Mouse (Mus musculus) E14TG2a.4 (cell line): ENCODE data around the gene Pik3r2.

Experiments used
- H3K27me3 ChIP-seq: 2 replicates; pipeline ENCODE4 v1.6.1; 2014; ENCODE audit warnings: low read length, control low read depth; ENCODE audit not compliant: insufficient read depth
- H3K36me3 ChIP-seq: 2 replicates; pipeline ENCODE4 v1.6.1; 2014; ENCODE audit warnings: low read length, control low read depth; ENCODE audit not compliant: insufficient read depth
- H3K4me1 ChIP-seq: replicated peaks from 2 replicates; pipeline ENCODE4 v1.6.1; 2014; ENCODE audit warnings: low read depth, low read length, control low read depth
- H3K4me3 ChIP-seq: replicated peaks from 2 replicates; pipeline ENCODE4 v1.5.1; 2014; ENCODE audit warnings: mild to moderate bottlenecking, low read length
- H3K9me3 ChIP-seq: 2 replicates; pipeline ENCODE4 v1.6.1; 2014; ENCODE audit warnings: low read length, control low read depth
- CTCF ChIP-seq: conservative IDR thresholded peaks from 2 replicates; pipeline ENCODE4 v1.5.1; 2014; ENCODE audit warnings: low read length
- NANOG ChIP-seq: IDR thresholded peaks from 2 replicates; pipeline ENCODE4 v1.6.1; 2014; ENCODE audit warnings: borderline replicate concordance, low read length, mixed read lengths
- POU5F1 ChIP-seq: IDR thresholded peaks from 2 replicates; pipeline ENCODE4 v1.6.1; 2014; ENCODE audit warnings: low read length, borderline replicate concordance

Gene Pik3r2

GRCm38 (mm10) chr8:70753151-70753550 lies 23.4 kb downstream of the Pik3r2 start:
- H3K4me3 ChIP-seq = peak overlapping the region; percentile 69
- H3K27me3 ChIP-seq = peaks cover 21% of the 10 kb centered on the region
- TF ChIP-seq CTCF (no peak), NANOG (no peak), POU5F1 (no peak)
- no peaks in the 10 kb centered on the region for H3K9me3 ChIP-seq
- H3K4me1 ChIP-seq = peaks cover 62% of the 10 kb centered on the region
- H3K36me3 ChIP-seq = peaks cover 23% of the 10 kb centered on the region

- TF ChIP-seq POU5F1 (no peak), CTCF (peak; percentile 78), NANOG (no peak)
- Histone ChIP-seq H3K27me3 (peaks cover 31% of the 10 kb centered on the region), H3K36me3 (peaks cover 13% of the 10 kb centered on the region), H3K9me3 (no peaks in the 10 kb centered on the region), H3K4me1 (peaks cover 64% of the 10 kb centered on the region), H3K4me3 (peak overlapping the region; percentile 69; the same call in 1 of the 2 replicates)
Observed at GRCm38 (mm10) chr8:70752000-70752764, 24.3 kb downstream of the Pik3r2 start.

- H3K4me3 ChIP-seq = no peak overlapping the region
- H3K9me3 ChIP-seq = no peaks in the 10 kb centered on the region
- TF ChIP-seq POU5F1 (no peak), CTCF (no peak), NANOG (no peak)
- no peaks in the 10 kb centered on the region for H3K36me3 ChIP-seq
- peaks cover 68% of the 10 kb centered on the region for H3K4me1 ChIP-seq
- H3K27me3 ChIP-seq = peaks cover 50% of the 10 kb centered on the region
Observed at GRCm38 (mm10) chr8:70750128-70750680, 26.3 kb downstream of the Pik3r2 start.

- Histone ChIP-seq H3K27me3 (peaks cover 57% of the 10 kb centered on the region), H3K4me1 (peaks cover 73% of the 10 kb centered on the region), H3K9me3 (no peaks in the 10 kb centered on the region), H3K36me3 (no peaks in the 10 kb centered on the region), H3K4me3 (peak overlapping the region; percentile 50)
- TF ChIP-seq CTCF (no peak), POU5F1 (no peak), NANOG (no peak)
Observed at GRCm38 (mm10) chr8:70749097-70749674, 27.3 kb downstream of the Pik3r2 start.

- Histone ChIP-seq H3K4me3 (peak overlapping the region; percentile 50), H3K36me3 (no peaks in the 10 kb centered on the region), H3K4me1 (peaks cover 73% of the 10 kb centered on the region), H3K9me3 (no peaks in the 10 kb centered on the region), H3K27me3 (peaks cover 65% of the 10 kb centered on the region)
- no peak for TF ChIP-seq POU5F1
- no peak for TF ChIP-seq NANOG
Observed at GRCm38 (mm10) chr8:70748246-70749096, 28.0 kb downstream of the Pik3r2 start.

GRCm38 (mm10) chr8:70747211-70747890 lies 29.2 kb downstream of the Pik3r2 start:
- TF ChIP-seq POU5F1 = no peak
- no peak for TF ChIP-seq CTCF
- no peak for TF ChIP-seq NANOG
- no peaks in the 10 kb centered on the region for H3K9me3 ChIP-seq
- peaks cover 73% of the 10 kb centered on the region for H3K4me1 ChIP-seq
- peak overlapping the region; percentile 46 for H3K4me3 ChIP-seq
- no peaks in the 10 kb centered on the region for H3K36me3 ChIP-seq
- peaks cover 76% of the 10 kb centered on the region for H3K27me3 ChIP-seq

- Histone ChIP-seq H3K9me3 (no peaks in the 10 kb centered on the region), H3K4me3 (no peak overlapping the region), H3K36me3 (no peaks in the 10 kb centered on the region), H3K27me3 (peaks cover 83% of the 10 kb centered on the region), H3K4me1 (peaks cover 76% of the 10 kb centered on the region)
- TF ChIP-seq NANOG = no peak
- TF ChIP-seq CTCF = no peak
Observed at GRCm38 (mm10) chr8:70746676-70747075, 29.8 kb downstream of the Pik3r2 start.

- H3K27me3 ChIP-seq = peaks cover 90% of the 10 kb centered on the region
- TF ChIP-seq CTCF = no peak
- TF ChIP-seq POU5F1 = no peak
- TF ChIP-seq NANOG = no peak
Observed at GRCm38 (mm10) chr8:70745691-70746220, 30.8 kb downstream of the Pik3r2 start.

More at GRCm38 (mm10) chr8:70745691-70746220, 30.8 kb downstream of the Pik3r2 start:
- Histone ChIP-seq H3K9me3 (no peaks in the 10 kb centered on the region), H3K4me1 (peaks cover 78% of the 10 kb centered on the region), H3K36me3 (no peaks in the 10 kb centered on the region), H3K4me3 (no peak overlapping the region)
